Mouse (Mus musculus) limb, embryonic 15.5 days (tissue): ENCODE measurements around the gene Ccdc85a. TPM values are rescaled to one million over a fixed set of nuclear protein-coding genes. Genes with fewer than 3 reads are reported as not detected.
A peak's percentile ranks its signal among the peaks of the same experiment; 100 is the strongest.

Experiments used
- ATAC-seq: fragments of 200-750 bp; cut with Nextera tagmentation; 2 replicates; pipeline ENCODE4 v1.8.0; 2017; ENCODE audit warnings: low read depth, moderate TSS enrichment; ENCODE audit not compliant: insufficient number of reproducible peaks, low FRiP score, low TSS enrichment
- H3K27ac ChIP-seq: fragments of 300-500 bp; sonication (generic); 2 replicates; pipeline ENCODE4 v1.5.1; 2015; ENCODE audit warnings: moderate library complexity, mild to moderate bottlenecking, inconsistent platforms
- H3K27me3 ChIP-seq: fragments of 300-500 bp; sonication (generic); 2 replicates; pipeline ENCODE4 v1.6.1; 2015; ENCODE audit warnings: inconsistent platforms
- H3K36me3 ChIP-seq: fragments of 300-500 bp; sonication (generic); 2 replicates; pipeline ENCODE4 v1.6.1; 2015; ENCODE audit warnings: inconsistent platforms
- H3K4me1 ChIP-seq: fragments of 300-500 bp; sonication (generic); 2 replicates; pipeline ENCODE4 v1.6.1; 2015; ENCODE audit warnings: inconsistent platforms
- H3K4me2 ChIP-seq: fragments of 300-500 bp; sonication (generic); 2 replicates; pipeline ENCODE4 v1.6.1; 2015; ENCODE audit warnings: mild to moderate bottlenecking, inconsistent platforms
- H3K4me3 ChIP-seq: fragments of 300-500 bp; sonication (generic); 2 replicates; pipeline ENCODE4 v1.5.1; 2015; ENCODE audit warnings: mild to moderate bottlenecking, inconsistent platforms
- H3K9ac ChIP-seq: fragments of 300-500 bp; sonication (generic); 2 replicates; pipeline ENCODE4 v1.6.1; 2015; ENCODE audit warnings: inconsistent platforms
- H3K9me3 ChIP-seq: fragments of 300-500 bp; sonication (generic); 2 replicates; pipeline ENCODE4 v1.6.1; 2016; ENCODE audit warnings: inconsistent platforms
- WGBS: fragments of 180-500 bp; shearing (Covaris S2); methylation state at CpG from one replicate; pipeline ENCODE4 v1.1.7; 2015; 5-methylcytosine and 5-hydroxymethylcytosine counted together
- polyA plus RNA-seq: library from polyadenylated mRNA; unstranded; fragments of >200 nt; fragmentation: Nextera tagmentation; extraction: Ambion mirVana; gene quantifications from 2 replicates; pipeline ENCODE4 v1.2.1, GENCODE M21; 2015

Gene Ccdc85a
- 2.6 and 2.7 TPM in 2 replicates for polyA plus RNA-seq

- Histone ChIP-seq H3K36me3 (no peaks in the 10 kb centered on the region), H3K9me3 (no peaks in the 10 kb centered on the region), H3K4me1 (peaks cover 12% of the 10 kb centered on the region), H3K27ac (no peak within 1 kb of the TSS), H3K9ac (0 out of 2 replicates have a peak within 1 kb of the TSS, but pooled peaks have one; percentile 14), H3K4me2 (peak within 1 kb of the TSS; percentile 96), H3K27me3 (peaks cover 35% of the 10 kb centered on the region), H3K4me3 (peak within 1 kb of the TSS; percentile 50)
- peak; percentile 76; the same call in 1 of the 2 replicates for ATAC-seq
- under 1% methylated on average over 25 of the region's 25 CpGs for WGBS
These were observed at the start of gene Ccdc85a for GRCm38 (mm10) chr11:28583911-28584434. Ccdc85a (minus strand) TSS chr11:28584324.

DNA sequence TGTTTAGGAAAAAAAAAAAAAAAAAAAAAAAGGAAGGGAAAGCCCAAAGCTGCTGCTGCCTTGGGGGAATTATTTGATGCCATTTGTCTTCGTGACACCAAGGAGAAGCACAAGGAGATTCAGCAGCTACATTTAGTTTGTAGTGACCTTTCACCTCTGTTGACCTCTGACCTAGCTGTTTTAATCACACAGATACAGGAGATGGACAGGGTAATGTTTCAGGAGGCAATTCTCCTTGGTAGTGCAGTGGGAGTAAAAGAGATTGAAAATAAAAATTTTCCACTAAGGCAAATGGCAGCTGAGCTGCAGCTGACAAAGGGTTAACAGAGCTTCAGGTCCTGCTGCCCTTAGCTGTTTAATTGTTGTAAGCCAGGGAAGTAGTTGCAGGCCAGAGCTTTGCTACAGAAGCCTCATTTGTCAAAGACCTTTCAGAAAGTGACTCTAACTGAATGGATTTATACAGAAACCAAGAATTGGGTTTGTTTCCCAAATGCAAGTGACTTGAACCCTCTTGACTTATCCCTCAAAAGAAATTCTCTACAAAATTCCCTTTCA, 49.5 kb upstream of the Ccdc85a start:
- Histone ChIP-seq H3K27me3 (no peaks in the 10 kb centered on the region), H3K4me2 (no peak overlapping the region), H3K36me3 (no peaks in the 10 kb centered on the region), H3K9ac (no peak overlapping the region), H3K4me1 (no peaks in the 10 kb centered on the region), H3K27ac (no peak overlapping the region), H3K4me3 (no peak overlapping the region), H3K9me3 (no peaks in the 10 kb centered on the region)
- ATAC-seq: no peak
- 46% methylated on average over 1 of the region's 1 CpGs for WGBS

DNA sequence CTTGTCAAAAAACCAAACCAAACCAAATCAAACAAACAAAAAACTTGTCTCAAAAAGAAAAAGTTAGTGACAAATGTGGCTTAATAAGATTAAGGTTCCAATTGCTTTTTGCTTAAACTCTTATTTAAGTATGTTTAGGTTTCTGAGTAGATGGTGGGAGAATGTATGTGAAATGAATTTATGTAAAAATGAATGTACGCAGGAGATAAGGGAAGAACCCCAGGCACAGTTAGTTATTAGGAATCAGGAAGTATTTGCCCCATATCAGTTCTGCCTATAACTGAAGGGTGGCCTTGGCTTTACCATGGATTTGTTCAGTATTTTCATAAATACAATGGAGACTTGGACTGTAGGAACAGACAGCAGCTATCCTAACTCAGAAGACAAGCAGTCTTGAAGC, 49.0 kb upstream of the Ccdc85a start:
- H3K36me3 ChIP-seq: no peaks in the 10 kb centered on the region
- H3K4me1 ChIP-seq: no peaks in the 10 kb centered on the region
- H3K27me3 ChIP-seq: no peaks in the 10 kb centered on the region
- WGBS: 86% methylated on average over 1 of the region's 1 CpGs
- no peak overlapping the region for H3K4me2 ChIP-seq
- ATAC-seq: no peak
- H3K9me3 ChIP-seq: no peaks in the 10 kb centered on the region
- no peak overlapping the region for H3K27ac ChIP-seq
- no peak overlapping the region for H3K4me3 ChIP-seq
- H3K9ac ChIP-seq: no peak overlapping the region

- Histone ChIP-seq H3K36me3 (no peaks in the 10 kb centered on the region), H3K4me2 (no peak overlapping the region), H3K9ac (no peak overlapping the region), H3K4me1 (no peaks in the 10 kb centered on the region), H3K27me3 (no peaks in the 10 kb centered on the region), H3K9me3 (no peaks in the 10 kb centered on the region), H3K27ac (no peak overlapping the region), H3K4me3 (no peak overlapping the region)
- WGBS: 65% methylated on average over 2 of the region's 2 CpGs
- ATAC-seq: no peak
These were observed 46.6 kb upstream of the Ccdc85a start for GRCm38 (mm10) chr11:28630771-28631170.

GRCm38 (mm10) chr11:28610781-28611491, 26.8 kb upstream of the Ccdc85a start:
- Histone ChIP-seq H3K4me1 (no peaks in the 10 kb centered on the region), H3K36me3 (no peaks in the 10 kb centered on the region)

GRCm38 (mm10) chr11:28583138-28583910, 800 bp downstream of the Ccdc85a start:
- Histone ChIP-seq H3K4me3 (peak overlapping the region; percentile 50), H3K9ac (0 out of 2 replicates have a peak overlapping the region, but pooled peaks have one; percentile 14), H3K4me1 (peaks cover 12% of the 10 kb centered on the region), H3K27ac (no peak overlapping the region), H3K9me3 (no peaks in the 10 kb centered on the region), H3K36me3 (no peaks in the 10 kb centered on the region), H3K27me3 (peaks cover 35% of the 10 kb centered on the region), H3K4me2 (peak overlapping the region; percentile 96)
- no peak for ATAC-seq
- WGBS: under 1% methylated on average over 62 of the region's 63 CpGs

More at GRCm38 (mm10) chr11:28610781-28611491, 26.8 kb upstream of the Ccdc85a start:
- H3K27me3 ChIP-seq: no peaks in the 10 kb centered on the region
- H3K27ac ChIP-seq: no peak overlapping the region
- H3K9ac ChIP-seq: no peak overlapping the region
- no peak for ATAC-seq
- no peaks in the 10 kb centered on the region for H3K9me3 ChIP-seq
- H3K4me3 ChIP-seq: no peak overlapping the region
- H3K4me2 ChIP-seq: no peak overlapping the region

GRCm38 (mm10) chr11:28582218-28582617, 1.9 kb downstream of the Ccdc85a start:
- Histone ChIP-seq H3K4me1 (peaks cover 12% of the 10 kb centered on the region), H3K9me3 (no peaks in the 10 kb centered on the region), H3K27ac (no peak overlapping the region), H3K9ac (no peak overlapping the region), H3K4me3 (no peak overlapping the region), H3K27me3 (peaks cover 35% of the 10 kb centered on the region), H3K4me2 (no peak overlapping the region), H3K36me3 (no peaks in the 10 kb centered on the region)
- 27% methylated on average over 5 of the region's 5 CpGs for WGBS
- no peak for ATAC-seq

DNA sequence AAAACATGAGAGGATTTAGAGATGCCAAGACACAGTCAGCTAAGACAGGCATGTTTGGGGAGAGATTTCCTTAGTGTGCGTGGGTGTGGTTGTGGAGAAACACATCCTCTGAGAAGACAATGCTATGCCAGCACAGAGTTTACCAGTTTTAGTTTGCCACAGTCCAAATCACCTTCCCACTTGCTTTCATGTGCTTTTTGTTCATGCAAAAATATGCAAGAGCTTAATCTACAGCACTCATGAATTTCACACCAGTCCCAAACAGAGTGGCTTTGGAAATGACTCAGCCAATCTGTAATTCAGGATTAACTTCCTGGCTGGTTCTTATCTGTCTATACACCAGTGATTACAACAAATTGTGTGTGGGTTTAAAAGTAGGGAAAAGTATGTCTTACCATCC, 11.7 kb downstream of the Ccdc85a start:
- no peaks in the 10 kb centered on the region for H3K36me3 ChIP-seq
- 79% methylated on average over 1 of the region's 1 CpGs for WGBS
- no peak overlapping the region for H3K27ac ChIP-seq
- H3K27me3 ChIP-seq: no peaks in the 10 kb centered on the region
- no peaks in the 10 kb centered on the region for H3K4me1 ChIP-seq
- no peaks in the 10 kb centered on the region for H3K9me3 ChIP-seq
- no peak overlapping the region for H3K4me3 ChIP-seq
- H3K4me2 ChIP-seq: no peak overlapping the region
- ATAC-seq: no peak
- no peak overlapping the region for H3K9ac ChIP-seq

GRCm38 (mm10) chr11:28556420-28556819, 27.7 kb downstream of the Ccdc85a start:
- H3K27me3 ChIP-seq: no peaks in the 10 kb centered on the region
- H3K4me3 ChIP-seq: no peak overlapping the region
- H3K4me1 ChIP-seq: no peaks in the 10 kb centered on the region
- H3K9ac ChIP-seq: no peak overlapping the region
- no peak overlapping the region for H3K4me2 ChIP-seq
- H3K9me3 ChIP-seq: no peaks in the 10 kb centered on the region
- ATAC-seq: no peak
- no peak overlapping the region for H3K27ac ChIP-seq
- H3K36me3 ChIP-seq: no peaks in the 10 kb centered on the region

DNA sequence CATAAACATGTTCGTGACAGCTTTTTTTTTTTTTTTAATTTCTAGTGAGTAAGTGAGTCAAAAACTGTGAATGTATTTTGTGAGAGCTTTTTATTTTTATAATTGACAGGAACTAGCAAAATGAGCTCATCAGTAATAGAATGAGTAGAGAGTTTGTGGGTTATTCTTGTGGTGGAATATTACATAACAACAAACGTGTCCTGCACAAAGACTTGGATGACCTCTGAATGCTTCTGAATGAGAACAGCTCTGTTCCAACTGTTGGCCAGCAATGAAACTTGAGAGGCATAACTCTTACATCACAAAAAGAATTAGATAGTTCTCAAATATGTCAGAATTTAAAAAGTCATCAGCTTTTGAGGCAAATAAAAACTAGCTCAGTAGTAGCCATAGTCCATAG, 40.7 kb downstream of the Ccdc85a start:
- H3K27ac ChIP-seq: no peak overlapping the region
- no peaks in the 10 kb centered on the region for H3K27me3 ChIP-seq
- H3K36me3 ChIP-seq: no peaks in the 10 kb centered on the region
- no peak overlapping the region for H3K4me3 ChIP-seq
- H3K9ac ChIP-seq: no peak overlapping the region
- H3K4me1 ChIP-seq: no peaks in the 10 kb centered on the region
- no peak overlapping the region for H3K4me2 ChIP-seq
- no peak for ATAC-seq
- H3K9me3 ChIP-seq: no peaks in the 10 kb centered on the region
- 86% methylated on average over 2 of the region's 2 CpGs for WGBS

DNA sequence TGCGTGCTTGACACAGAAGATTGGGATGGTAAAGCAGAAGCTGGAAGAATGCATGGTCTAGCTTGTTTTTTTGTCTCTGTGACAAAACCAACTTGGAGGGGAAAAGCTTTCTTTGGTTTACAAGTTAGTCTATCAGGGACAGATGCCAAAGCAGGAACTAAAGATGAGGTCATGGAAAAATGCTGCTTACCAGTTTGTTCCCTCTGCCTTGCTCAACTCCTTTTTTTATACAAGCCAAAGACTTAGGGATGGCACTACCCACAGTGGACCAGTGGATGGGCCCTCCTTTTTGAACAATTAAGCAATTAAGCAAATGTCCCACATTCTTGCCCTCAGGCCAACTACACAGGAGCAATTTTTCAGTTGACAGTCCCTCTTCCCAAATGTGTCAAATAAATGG, 42.8 kb downstream of the Ccdc85a start:
- Histone ChIP-seq H3K36me3 (no peaks in the 10 kb centered on the region), H3K27me3 (no peaks in the 10 kb centered on the region), H3K9ac (no peak overlapping the region), H3K4me2 (no peak overlapping the region), H3K9me3 (no peaks in the 10 kb centered on the region), H3K4me1 (no peaks in the 10 kb centered on the region), H3K4me3 (no peak overlapping the region), H3K27ac (no peak overlapping the region)
- no peak for ATAC-seq
- 92% methylated on average over 1 of the region's 1 CpGs for WGBS

GRCm38 (mm10) chr11:28533286-28533685, 50.8 kb downstream of the Ccdc85a start:
- H3K27me3 ChIP-seq: no peaks in the 10 kb centered on the region
- WGBS: 75% methylated on average over 2 of the region's 2 CpGs
- H3K4me2 ChIP-seq: no peak overlapping the region
- no peak overlapping the region for H3K4me3 ChIP-seq
- H3K36me3 ChIP-seq: no peaks in the 10 kb centered on the region
- no peak for ATAC-seq
- H3K4me1 ChIP-seq: no peaks in the 10 kb centered on the region
- no peak overlapping the region for H3K9ac ChIP-seq
- H3K9me3 ChIP-seq: no peaks in the 10 kb centered on the region
- H3K27ac ChIP-seq: no peak overlapping the region
